Mouse (Mus musculus): ENCODE data around the gene Rmnd5b. TPM values are rescaled to one million over a fixed set of nuclear protein-coding genes. Genes with fewer than 3 reads are reported as not detected.

The Rmnd5b gene
- total and polyA plus RNA-seq, 3 experiments = 15.7 to 28.0 (median 27.6) TPM

- Histone ChIP-seq H3K27me3 (ENCODE audit: insufficient read depth, low read length) (no peaks in the 10 kb centered on the region), H3K36me3 (replicated peaks) (peaks cover 97% of the 10 kb centered on the region), H3K4me1 (ENCODE audit: insufficient read depth, low read depth, low read length) (peaks cover 62% of the 10 kb centered on the region), H3K9me3 (replicated peaks) (no peaks in the 10 kb centered on the region), H3K4me3 (ENCODE audit: low read depth, low read length) (no peak overlapping the region)
- DNase-seq (ENCODE audit: low spot score) (no peak), ATAC-seq (ENCODE audit: extremely low read depth, insufficient number of reproducible peaks, low FRiP score, poor library complexity, severe bottlenecking) (no peak)
- TF ChIP-seq GATA2 (IDR thresholded peaks at IDR 0.05; ENCODE audit: borderline replicate concordance, low read depth, low read length) (no peak), POLR2AphosphoS5 (IDR thresholded peaks at IDR 0.05; ENCODE audit: insufficient replicate concordance, low read depth, low read length) (0 out of 2 replicates have a peak, but pooled peaks have one; percentile 69), CTCF (IDR thresholded peaks at IDR 0.05; ENCODE audit: low read depth, low read length) (no peak)
These were observed 43.8 kb downstream of the Rmnd5b start for GRCm38 (mm10) chr11:51591915-51592314.

- H3K4me3 ChIP-seq (ENCODE audit: low read depth, low read length) = no peak overlapping the region
- no peak for ATAC-seq (ENCODE audit: extremely low read depth, insufficient number of reproducible peaks, low FRiP score, poor library complexity, severe bottlenecking)
- H3K4me1 ChIP-seq (ENCODE audit: insufficient read depth, low read depth, low read length) = peaks cover 66% of the 10 kb centered on the region
- H3K36me3 ChIP-seq (replicated peaks) = peaks cover 98% of the 10 kb centered on the region
- DNase-seq (ENCODE audit: low spot score) = no peak
- H3K27me3 ChIP-seq (ENCODE audit: insufficient read depth, low read length) = no peaks in the 10 kb centered on the region
- no peaks in the 10 kb centered on the region for H3K9me3 ChIP-seq (replicated peaks)
- TF ChIP-seq CTCF (IDR thresholded peaks at IDR 0.05; ENCODE audit: low read depth, low read length) (no peak), GATA1 (IDR thresholded peaks at IDR 0.05; ENCODE audit: borderline replicate concordance, low read length) (no peak), GATA2 (IDR thresholded peaks at IDR 0.05; ENCODE audit: borderline replicate concordance, low read depth, low read length) (no peak), TAL1 (conservative IDR thresholded peaks at IDR 0.05; ENCODE audit: low read depth, low read length) (no peak), POLR2AphosphoS5 (IDR thresholded peaks at IDR 0.05; ENCODE audit: insufficient replicate concordance, low read depth, low read length) (no peak)
These were observed 44.5 kb downstream of the Rmnd5b start for GRCm38 (mm10) chr11:51591168-51591567.

GRCm38 (mm10) chr11:51590002-51590401 lies 45.7 kb downstream of the Rmnd5b start:
- TF ChIP-seq GATA1 (IDR thresholded peaks at IDR 0.05; ENCODE audit: borderline replicate concordance, low read length) (no peak), GATA2 (IDR thresholded peaks at IDR 0.05; ENCODE audit: borderline replicate concordance, low read depth, low read length) (no peak), POLR2AphosphoS5 (IDR thresholded peaks at IDR 0.05; ENCODE audit: insufficient replicate concordance, low read depth, low read length) (no peak), CTCF (IDR thresholded peaks at IDR 0.05; ENCODE audit: low read depth, low read length) (no peak), TAL1 (conservative IDR thresholded peaks at IDR 0.05; ENCODE audit: low read depth, low read length) (no peak)
- ATAC-seq (ENCODE audit: extremely low read depth, insufficient number of reproducible peaks, low FRiP score, poor library complexity, severe bottlenecking) = no peak
- Histone ChIP-seq H3K4me1 (ENCODE audit: insufficient read depth, low read depth, low read length) (peaks cover 66% of the 10 kb centered on the region), H3K27me3 (ENCODE audit: insufficient read depth, low read length) (no peaks in the 10 kb centered on the region), H3K9me3 (replicated peaks) (no peaks in the 10 kb centered on the region), H3K36me3 (replicated peaks) (peaks cover 95% of the 10 kb centered on the region), H3K4me3 (ENCODE audit: low read depth, low read length) (no peak overlapping the region)
- DNase-seq (ENCODE audit: low spot score) = no peak

- no peak overlapping the region for H3K4me3 ChIP-seq (ENCODE audit: low read depth, low read length)
- H3K4me1 ChIP-seq (ENCODE audit: insufficient read depth, low read depth, low read length) = peaks cover 63% of the 10 kb centered on the region
- peaks cover 85% of the 10 kb centered on the region for H3K36me3 ChIP-seq (replicated peaks)
- ATAC-seq (ENCODE audit: extremely low read depth, insufficient number of reproducible peaks, low FRiP score, poor library complexity, severe bottlenecking) = no peak
- no peak for DNase-seq (ENCODE audit: low spot score)
- TF ChIP-seq GATA1 (IDR thresholded peaks at IDR 0.05; ENCODE audit: borderline replicate concordance, low read length) = no peak
- TF ChIP-seq CTCF (IDR thresholded peaks at IDR 0.05; ENCODE audit: low read depth, low read length) = no peak
- no peaks in the 10 kb centered on the region for H3K27me3 ChIP-seq (ENCODE audit: insufficient read depth, low read length)
- H3K9me3 ChIP-seq (replicated peaks) = no peaks in the 10 kb centered on the region
These were observed 46.9 kb downstream of the Rmnd5b start for GRCm38 (mm10) chr11:51588833-51589232.

- peaks cover 68% of the 10 kb centered on the region for H3K36me3 ChIP-seq (replicated peaks)
- TF ChIP-seq POLR2AphosphoS5 (IDR thresholded peaks at IDR 0.05; ENCODE audit: insufficient replicate concordance, low read depth, low read length) (0 out of 2 replicates have a peak, but pooled peaks have one; percentile 27), CTCF (IDR thresholded peaks at IDR 0.05; ENCODE audit: low read depth, low read length) (no peak)
These were observed 48.6 kb downstream of the Rmnd5b start for GRCm38 (mm10) chr11:51587059-51587458.

GRCm38 (mm10) chr11:51586411-51586810 lies 49.3 kb downstream of the Rmnd5b start:
- TF ChIP-seq TAL1 (conservative IDR thresholded peaks at IDR 0.05; ENCODE audit: low read depth, low read length) = no peak
- TF ChIP-seq GATA2 (IDR thresholded peaks at IDR 0.05; ENCODE audit: borderline replicate concordance, low read depth, low read length) = no peak
- no peak for TF ChIP-seq CTCF (IDR thresholded peaks at IDR 0.05; ENCODE audit: low read depth, low read length)
- TF ChIP-seq GATA1 (IDR thresholded peaks at IDR 0.05; ENCODE audit: borderline replicate concordance, low read length) = no peak
- no peak for TF ChIP-seq POLR2AphosphoS5 (IDR thresholded peaks at IDR 0.05; ENCODE audit: insufficient replicate concordance, low read depth, low read length)
- peaks cover 66% of the 10 kb centered on the region for H3K4me1 ChIP-seq (ENCODE audit: insufficient read depth, low read depth, low read length)
- DNase-seq (ENCODE audit: low spot score) = no peak
- peak overlapping the region; percentile 86; the same call in 1 of the 2 replicates for H3K4me3 ChIP-seq (ENCODE audit: low read depth, low read length)
- no peak for ATAC-seq (ENCODE audit: extremely low read depth, insufficient number of reproducible peaks, low FRiP score, poor library complexity, severe bottlenecking)
- no peaks in the 10 kb centered on the region for H3K27me3 ChIP-seq (ENCODE audit: insufficient read depth, low read length)
- H3K36me3 ChIP-seq (replicated peaks) = peaks cover 61% of the 10 kb centered on the region
- no peaks in the 10 kb centered on the region for H3K9me3 ChIP-seq (replicated peaks)

More at GRCm38 (mm10) chr11:51587059-51587458, 48.6 kb downstream of the Rmnd5b start:
- Histone ChIP-seq H3K27me3 (ENCODE audit: insufficient read depth, low read length) (no peaks in the 10 kb centered on the region), H3K9me3 (replicated peaks) (no peaks in the 10 kb centered on the region), H3K4me3 (ENCODE audit: low read depth, low read length) (peak overlapping the region; percentile 38; the same call in 1 of the 2 replicates), H3K4me1 (ENCODE audit: insufficient read depth, low read depth, low read length) (peaks cover 66% of the 10 kb centered on the region)
- ATAC-seq (ENCODE audit: extremely low read depth, insufficient number of reproducible peaks, low FRiP score, poor library complexity, severe bottlenecking) = no peak
- no peak for DNase-seq (ENCODE audit: low spot score)

Data from G1E (cell line).